Mouse (Mus musculus) cerebellum, adult 9-10 months (tissue): Measurements from ENCODE around the gene Dok3.
"Not testable (repeated sequence)": the region's sequence is repeated elsewhere in the genome, so short reads cannot be mapped to it uniquely, and the experiment has no call there.

Experiments
- DNase-seq: peaks from one replicate; pipeline ENCODE4 v3.0.0; 2022

Dok3 gene

DNA sequence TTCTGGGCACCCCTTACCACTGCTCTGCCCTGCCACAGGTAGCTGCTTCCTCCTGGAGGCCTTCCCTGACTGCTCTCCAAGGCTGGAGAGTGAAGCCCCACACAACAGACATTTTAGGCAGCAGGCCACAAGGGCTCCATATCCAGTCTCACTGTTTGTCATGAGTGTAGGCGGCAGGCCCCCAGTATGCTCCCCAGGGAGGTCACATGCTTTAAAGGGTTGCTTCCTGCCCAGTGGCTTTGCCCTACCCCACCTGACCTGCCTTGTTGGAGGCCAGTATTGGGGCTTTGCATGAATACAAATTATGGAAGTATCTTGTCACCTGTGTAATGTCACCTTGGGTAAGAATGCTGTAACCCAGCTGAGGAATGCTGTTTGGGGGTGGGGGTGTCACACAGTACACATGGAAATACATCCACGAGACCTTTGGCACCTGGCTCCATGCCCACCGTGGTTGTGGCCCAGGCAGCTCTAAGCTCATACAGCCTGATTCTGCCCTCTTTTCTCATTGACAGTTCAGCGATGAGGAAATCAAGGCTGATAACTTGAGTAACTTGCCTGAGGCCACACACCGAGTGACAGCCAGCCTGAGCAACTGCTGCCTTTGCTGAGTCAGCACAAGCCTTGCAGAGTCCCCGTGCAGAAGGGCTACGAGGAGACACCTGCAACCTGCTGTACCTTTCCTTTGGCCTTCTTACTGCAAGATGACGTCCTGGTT is at the start of gene Dok3:
Gene Dok3, minus strand, starts transcription at position 99 of the 718 bp plus-strand sequence.
- DNase-seq, result no peak

DNA sequence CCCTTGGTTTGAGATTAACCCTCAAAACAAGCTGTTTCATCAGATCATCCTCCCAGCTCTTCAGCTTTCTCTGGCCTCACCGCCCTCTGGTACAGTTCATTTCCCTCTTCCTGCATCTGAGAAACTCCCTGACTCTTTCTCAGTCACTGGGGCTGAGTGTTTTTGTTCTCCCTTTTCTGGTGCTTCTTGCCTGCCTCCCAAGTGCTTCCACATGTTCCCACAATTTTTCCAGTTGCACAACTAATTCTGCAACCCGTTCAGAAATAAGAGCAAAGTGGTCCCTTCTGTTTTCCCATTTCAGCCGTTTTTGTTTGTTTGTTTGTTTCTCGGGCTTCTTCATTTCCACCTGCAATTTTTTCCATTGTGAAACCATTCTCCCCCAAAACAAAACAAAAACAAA is 49.0 kb upstream of the Dok3 start:
- no peak for DNase-seq

DNA sequence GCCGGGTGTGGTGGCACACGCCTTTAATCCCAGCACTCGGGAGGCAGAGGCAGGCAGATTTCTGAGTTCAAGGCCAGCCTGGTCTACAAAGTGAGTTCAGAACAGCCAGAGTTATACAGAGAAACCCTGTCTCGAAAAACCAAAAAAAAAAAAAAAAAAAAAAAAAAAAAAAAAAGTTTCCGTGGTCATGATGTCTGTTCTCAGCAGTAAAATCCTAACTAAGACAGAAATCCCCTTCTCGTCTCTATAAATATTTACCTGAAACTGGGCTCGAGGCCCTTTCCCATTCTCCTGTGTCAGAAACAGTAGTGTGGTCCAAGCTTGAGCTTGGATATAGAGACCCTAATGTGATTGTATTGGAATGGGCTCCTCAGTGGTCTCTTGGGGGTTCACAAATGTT is 47.8 kb upstream of the Dok3 start:
- DNase-seq, result not testable (repeated sequence)

DNA sequence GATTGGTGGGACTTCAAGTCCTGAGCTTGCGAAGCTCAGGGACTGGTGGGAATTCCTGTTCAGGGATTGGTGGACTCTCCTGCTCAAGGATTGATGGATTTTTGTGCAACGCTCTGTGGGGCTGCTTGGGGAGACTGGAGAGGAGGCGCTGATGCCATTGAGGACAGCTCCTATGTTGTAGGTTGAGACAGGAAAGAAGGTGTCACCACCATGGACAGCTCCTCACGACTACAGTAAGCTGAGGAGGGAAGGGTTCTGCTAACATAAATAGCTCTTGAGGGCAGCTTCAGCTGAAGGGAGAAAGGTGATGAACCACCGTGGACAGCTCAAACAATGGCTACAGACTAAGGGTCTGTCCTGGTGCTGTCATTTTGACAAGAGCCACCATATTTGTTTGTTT is 46.8 kb upstream of the Dok3 start:
- DNase-seq, result no peak

DNA sequence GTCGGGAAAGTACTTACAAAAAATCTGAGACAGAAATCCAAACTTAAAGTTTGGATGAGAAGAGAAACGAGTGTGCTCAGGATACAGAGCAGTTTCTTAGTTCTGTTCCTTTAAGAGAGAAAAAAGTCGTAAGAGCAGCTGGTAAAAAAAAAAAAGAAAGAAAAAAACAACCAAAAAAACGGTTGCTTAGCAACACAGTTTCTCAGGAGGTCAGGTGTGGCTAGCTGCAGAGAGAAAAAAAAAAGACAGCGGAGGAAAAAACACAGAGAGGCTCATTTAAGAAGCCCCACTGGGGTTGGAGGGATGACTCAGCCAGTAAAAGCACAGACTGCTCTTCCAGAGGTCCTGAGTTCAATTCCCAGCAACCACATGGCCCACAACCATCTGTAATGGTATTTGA is 45.2 kb upstream of the Dok3 start:
- DNase-seq, result no peak

DNA sequence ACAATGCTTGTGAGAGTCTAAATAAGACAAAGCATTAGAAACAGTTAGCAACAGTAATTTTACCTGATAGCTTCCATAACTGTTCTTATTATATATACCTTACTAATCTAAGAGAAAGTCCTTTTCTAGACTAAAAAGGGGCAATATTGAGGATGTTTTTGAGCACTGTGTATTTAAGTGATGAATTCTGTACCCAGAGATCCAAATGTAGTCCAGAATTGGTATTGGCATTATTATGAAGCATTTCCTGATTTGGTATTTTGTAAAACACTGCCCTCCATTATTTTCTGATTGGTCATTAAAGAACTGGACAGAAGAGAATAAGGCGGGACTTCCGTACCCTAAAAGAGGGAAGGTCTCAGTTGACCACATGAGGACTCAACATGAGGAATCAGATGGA is 44.3 kb upstream of the Dok3 start, which contains the start of gene Tmed9:
Gene Tmed9, plus strand, starts transcription at position 301 of the 400 bp plus-strand sequence.
- DNase-seq, result no peak

DNA sequence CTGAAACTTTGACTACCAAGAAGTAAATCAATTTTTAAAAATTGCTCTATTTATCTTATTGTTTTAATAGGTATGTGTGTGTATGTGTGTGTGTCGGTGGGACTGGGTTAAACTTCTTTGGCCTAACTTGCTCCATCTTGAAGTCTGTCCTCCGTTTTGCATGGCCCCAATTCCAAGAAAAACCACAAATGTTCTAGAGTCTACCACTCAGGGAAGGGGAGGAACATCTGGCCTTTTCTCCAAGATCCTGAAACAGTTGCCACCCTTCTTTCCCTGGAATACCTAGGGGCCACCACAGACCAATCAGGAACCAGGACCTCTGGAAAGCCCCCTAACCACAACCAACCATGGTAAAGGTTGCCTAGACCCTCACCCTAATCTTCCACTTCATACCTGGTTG is 42.9 kb upstream of the Dok3 start:
- no peak for DNase-seq

DNA sequence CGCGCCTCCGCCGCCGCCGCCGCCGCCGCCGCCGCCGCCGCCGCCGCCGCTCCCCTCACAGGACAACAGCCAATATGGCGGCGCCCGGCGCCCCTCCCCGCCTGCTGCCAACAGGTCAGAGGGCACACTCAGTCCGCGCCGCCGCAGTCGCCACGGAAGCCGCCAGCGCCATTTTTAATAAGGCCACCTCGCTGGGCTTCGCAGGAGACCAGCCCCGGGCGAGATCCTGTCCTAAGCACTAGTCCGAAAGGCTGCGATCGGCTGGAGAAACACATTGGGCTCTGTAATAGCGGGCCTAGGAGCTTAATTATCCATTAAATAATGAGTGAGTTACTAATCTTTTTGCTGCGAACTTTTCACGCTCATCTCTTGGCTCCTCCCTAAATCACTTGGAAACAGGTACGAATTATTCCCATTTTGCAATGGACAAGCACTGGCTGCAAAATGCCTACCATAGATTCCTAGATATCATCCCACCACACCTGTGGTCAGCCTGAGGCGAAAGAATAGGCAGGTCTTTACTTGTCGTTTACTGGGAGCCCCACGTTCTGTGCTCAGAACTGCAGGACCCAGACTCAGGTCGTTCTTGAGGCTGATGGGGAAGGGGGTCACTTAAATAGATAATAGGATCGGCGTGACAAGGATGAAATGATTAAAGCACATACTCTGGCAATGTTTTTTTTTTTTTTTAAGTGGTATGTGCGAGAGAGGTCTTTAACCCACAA is 42.1 kb upstream of the Dok3 start, which contains the start of gene Fam193b:
Gene Fam193b, minus strand, starts transcription at position 94 of the 725 bp plus-strand sequence.
- DNase-seq, result peak; percentile 95

DNA sequence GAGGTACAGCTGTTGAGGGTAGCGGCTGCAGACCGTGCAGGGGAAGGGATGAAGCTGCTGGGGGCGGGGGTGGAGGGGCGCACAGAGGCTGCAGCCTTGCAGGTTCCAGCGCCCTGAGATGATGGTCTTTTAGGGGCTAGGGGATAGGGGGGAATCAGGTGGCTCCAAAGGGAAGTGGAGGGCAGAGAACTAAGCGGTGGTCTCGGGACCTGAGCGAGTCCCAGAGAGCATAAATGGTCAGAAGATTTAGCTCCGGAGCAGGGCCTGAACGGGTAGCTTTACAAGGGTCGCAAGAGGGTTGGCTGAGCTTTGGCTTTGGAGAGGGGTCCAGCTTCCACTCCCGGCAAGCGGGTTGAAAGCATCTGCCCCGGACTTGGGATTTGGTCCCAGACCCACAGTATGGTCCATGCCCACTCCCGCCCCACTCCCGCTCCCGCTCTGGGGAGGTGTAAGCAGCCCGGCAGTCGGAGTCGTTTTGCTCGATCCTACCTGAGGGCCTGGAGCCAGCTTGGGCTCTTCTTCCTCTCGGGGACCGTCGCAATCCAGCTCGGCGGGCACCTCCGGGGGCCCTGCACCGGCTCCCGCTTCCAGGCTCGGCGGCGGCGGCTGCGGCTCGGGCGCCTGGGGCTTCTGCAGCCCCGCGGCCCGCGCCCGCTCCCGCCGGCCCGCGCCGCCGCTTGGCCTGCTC is 41.3 kb upstream of the Dok3 start:
- DNase-seq, result peak; percentile 59

DNA sequence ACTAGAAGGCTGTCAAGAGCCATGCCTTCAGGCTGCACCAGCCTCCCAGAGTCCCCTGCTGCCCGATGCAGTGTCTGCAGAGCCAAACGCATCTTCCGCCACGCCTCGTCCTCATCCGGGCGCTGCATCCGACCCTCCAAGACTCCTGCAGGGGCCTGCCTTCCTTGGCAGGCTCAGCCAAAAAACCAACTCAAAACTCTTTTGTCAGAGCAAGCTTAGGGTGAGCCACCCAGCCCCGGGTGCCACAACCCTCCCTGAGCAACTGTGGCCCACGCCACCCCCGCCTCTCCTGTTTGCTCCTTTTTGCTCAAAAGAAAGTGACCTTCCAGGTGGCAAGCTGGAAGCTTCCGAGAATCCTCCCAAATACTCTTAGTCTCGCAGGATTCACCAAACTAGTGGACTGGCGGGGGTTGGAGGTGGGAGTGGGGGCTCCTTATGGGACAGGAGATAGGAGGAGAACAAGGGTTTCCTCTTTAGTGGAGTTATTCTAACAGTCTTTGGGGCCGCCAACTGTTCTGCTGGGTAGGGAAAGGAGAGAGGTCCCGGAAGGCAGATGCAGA is 40.7 kb upstream of the Dok3 start:
- DNase-seq, result peak; percentile 41

DNA sequence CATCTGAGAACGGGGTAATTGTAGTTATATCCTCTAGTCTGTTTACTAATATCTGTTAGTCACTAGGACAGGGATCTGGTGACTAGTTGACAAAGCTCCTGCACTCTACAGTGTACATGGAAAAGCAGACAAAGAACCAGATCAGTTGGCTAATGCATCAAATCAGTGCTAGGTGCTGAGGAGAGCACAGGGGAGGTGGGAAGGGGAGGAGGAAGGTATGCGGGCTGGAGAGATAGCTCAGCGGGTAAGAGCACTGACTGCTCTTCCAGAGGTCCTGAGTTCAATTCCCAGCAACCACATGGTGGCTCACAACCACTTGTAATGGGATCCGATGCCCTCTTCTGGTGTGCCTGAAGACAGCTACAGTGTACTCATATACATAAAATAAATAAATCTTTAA is 39.4 kb upstream of the Dok3 start:
- DNase-seq, result not testable (repeated sequence)

DNA sequence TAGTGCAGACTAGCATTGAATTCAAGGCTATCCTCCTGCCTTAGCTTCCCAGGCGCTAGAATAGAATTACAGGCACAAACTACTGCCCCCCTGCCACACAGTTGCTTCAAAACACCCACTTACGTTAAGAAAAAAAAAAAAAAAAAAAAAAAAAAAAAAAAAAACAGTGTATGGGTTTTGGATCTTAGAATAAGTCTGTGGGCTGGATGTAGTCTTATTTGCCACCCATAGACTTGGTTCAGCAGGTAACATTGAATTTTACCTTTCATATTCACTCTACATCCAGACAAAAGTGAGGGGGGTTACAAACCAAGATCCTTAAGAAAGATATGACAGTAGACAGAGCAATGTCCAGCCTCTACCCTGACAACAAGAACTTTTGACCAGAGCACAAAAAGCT is 38.9 kb upstream of the Dok3 start:
- DNase-seq, result no peak

DNA sequence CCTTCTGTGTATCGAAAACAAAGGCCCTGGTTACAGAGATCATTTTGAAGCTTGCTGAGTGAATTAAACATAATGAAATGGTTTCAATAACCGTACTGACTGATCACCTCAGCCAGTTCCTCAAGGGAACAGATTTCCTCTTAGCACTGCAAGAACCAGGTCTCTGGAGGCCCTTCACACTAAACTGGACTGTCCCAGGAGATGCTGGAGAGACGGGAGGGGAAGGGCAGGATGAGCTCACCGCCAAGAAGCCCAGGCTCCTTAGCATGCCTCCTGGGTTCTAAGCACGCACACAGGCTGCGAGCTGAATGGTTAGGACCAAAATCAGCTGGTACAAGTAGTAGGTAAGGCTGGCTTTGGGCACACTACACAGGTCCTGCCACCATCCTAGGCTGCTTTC is 37.9 kb upstream of the Dok3 start:
- no peak for DNase-seq

DNA sequence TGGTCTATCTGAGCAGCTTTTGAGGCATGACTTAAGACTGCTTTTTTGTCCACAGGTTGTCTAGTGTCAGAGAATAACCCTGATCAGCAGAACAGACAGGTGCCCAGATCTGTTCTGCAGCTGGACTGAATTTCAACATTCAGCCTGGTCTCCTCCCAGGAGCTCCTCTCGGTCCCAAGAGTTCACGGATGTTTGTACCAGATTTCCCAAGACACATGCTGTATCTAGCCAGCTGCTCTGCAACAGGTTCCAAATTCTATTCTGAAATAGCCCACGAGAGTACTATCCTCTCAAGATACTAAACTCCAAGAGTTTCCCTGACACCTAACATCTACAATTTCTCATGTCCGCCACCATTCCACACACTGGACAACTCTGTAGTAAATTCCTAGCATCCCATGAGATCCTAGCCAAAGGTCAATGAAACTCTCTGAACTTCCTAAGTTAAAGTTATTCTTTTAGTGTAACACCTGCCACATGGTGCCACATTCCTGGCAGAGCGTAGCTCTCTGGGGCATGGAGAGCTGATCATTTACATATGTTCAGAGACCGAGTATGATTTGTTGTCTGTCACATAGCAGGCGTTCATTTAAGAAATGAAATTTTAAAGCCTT is 34.3 kb upstream of the Dok3 start:
- no peak for DNase-seq

DNA sequence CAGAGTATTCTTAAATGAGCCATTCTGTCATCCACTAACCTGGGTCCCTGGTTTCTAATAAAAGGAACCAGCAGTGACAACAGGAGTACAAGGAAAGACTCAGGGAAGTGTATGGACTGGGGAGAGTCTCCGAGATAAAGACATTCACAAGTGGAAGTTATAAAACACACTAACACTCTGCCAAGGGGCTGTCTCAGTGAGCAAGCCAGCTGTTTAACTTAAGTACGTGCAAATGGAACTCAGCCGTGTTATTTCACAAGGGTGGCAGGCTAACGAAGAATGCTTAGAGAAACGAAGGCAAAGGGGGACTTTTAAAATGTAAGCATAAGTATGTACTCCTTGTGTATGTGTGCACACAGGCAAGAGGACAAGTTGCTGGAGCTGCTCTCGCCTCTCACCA is 28.4 kb upstream of the Dok3 start:
- DNase-seq, result no peak

DNA sequence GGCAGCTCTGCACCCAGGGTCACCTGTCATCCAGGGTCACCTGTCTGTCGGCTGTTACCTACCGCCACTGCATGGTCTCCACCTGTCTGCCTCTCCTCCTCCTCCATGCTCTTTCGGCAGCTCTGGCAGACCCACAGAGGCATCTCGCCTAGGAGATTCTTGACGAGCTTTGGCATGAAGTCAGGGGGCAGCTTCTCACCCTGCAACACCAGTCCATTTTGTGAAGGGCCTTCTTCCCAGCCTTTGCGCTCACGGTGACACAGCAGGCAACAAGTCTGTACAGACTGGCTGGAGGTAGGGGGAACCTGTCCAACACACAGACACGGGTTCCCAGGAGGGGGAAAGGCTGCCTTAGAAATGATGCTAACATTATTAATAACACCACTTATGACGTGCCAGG is 26.8 kb upstream of the Dok3 start:
- DNase-seq, result no peak

DNA sequence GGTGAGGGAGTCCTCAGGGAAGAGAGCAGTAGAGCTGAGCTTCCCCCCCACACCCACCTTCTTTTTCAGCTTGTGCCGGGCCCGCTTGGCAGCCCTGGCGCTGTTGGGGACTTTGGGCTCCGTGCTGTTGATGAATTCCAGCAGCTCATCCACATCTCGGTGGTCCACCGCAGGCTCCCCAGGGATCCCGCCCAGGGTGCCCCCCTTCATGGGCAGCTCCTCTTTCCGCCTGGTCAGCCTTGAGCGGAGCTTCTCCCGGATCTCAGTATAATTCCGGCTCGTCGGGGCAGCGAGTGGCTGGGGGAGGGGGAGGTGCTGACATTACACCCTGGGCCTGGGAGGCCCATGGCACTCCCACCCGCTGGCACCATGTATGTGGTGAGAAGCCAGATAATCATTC is 20.0 kb upstream of the Dok3 start:
- no peak for DNase-seq

DNA sequence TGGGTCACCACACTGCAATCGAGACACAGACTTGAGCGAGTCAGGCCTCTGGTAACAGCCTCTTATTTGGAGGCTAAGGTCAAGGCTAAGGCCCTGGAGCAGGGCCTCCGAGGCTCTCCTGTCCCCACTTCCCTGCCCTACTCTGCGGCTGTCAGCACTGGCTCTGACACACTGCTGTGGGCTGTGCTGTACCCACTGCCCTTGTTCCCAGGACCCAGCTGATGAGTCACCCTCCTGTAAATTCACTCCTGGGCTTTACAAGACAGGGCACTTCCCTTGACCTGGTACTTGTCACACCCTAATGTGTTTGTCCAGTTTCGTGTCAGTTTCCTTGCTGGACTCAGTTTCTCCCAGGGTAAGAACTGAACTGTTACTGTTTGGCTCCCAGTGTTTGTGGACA is 19.3 kb upstream of the Dok3 start:
- DNase-seq, result no peak

DNA sequence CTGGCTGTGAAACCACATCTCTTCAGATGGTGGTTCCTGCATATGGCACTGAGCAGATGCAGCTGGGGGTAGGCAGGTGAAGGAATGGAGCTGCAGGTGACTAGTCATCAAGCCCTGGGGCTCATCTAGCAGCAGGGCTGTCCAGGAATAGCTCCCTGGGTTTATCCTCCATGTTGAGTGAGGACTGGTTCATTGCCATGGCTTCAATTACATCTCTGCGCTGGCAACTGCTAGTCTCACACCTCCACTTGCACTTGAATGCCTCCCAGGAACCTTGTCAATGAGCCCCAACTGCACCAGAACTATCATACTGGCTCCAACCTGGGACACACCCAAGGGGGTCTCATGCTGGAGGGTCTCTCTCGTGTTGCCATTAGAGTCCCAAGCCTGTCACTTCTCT is 18.8 kb upstream of the Dok3 start:
- DNase-seq, result no peak

DNA sequence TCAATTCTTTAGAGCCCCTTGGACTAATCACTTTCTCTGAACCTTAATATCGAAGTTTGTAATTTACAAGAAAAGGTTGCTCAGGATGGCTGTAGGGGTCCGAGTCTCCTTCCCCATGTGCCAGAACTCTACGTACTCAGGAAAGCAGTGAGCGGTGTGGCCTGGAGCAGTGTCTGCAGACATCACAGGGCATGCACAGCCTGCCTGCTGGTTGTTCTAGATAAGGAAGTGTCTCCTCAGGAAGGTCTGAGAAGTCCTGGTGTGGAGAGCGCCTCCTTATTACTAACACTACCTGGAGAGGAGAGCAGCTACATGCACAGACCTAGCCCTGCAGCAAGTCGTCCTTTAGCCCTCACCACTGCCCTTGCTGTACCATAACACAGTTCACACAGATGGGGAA is 15.7 kb upstream of the Dok3 start:
- no peak for DNase-seq

DNA sequence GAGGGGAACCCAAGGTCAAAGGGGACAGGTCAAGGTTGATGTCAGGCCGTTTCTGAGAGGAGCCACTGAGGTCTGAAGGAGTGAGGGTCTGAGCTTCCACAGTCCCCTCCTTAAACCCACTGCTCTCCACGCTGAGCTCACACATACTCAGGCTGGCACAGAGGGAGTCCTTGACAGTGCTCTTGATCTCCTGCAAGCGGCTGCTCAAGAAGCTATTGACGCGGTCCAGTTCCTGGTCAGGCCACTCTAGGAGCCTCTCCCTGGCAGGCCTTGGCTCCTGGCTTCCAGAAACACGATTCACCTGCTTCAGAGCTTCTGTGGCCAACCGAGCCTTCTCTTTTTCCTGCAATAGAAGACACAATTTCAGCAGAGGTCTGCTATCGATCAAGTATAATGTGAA is 14.4 kb upstream of the Dok3 start:
- DNase-seq, result no peak

DNA sequence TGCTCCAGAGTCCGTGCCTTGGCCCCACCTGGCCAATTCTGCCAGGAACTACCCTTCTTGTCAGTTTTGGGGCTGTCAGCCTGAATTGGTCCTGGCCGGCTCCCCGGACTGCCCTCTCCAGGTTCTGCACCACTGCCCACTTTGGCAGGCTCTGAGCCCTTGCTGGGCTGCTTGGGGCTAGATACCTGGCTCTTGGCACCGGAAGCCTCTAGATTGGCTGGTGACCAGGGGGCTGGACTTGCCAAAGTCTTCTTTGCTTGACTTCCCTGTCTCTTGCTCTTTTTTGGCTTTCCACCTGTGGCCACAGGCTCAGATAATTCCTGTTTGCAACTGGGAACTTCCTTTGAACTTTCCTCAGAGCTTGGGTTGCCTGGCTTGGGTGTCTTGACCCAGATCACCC is 13.8 kb upstream of the Dok3 start:
- DNase-seq, result no peak

DNA sequence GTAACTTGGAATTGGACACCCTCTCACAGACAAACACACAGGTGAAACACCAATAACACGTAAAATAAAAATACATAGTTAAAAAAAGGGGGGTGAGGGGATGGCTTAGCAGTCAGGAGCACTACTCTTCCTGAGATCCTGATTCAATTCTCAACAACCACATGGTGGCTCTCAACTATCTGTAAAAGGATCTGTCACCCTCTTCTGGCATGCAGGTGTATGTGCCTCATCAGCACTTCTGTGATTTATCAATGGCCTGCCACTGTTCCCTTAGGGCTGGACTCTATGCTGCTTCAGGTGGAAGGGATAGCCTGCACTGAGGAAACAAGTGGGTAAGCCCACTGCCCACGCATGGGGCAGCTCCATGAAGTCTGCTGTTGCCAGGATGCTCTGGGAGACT is 11.8 kb upstream of the Dok3 start:
- no peak for DNase-seq
